Mouse (Mus musculus): ENCODE results near the gene Smg1. TPM values are rescaled to one million over a fixed set of nuclear protein-coding genes. Genes with fewer than 3 reads are reported as not detected.

Smg1 gene
- polyA plus RNA-seq, 1 experiment from 2014 or later, result 21.8 TPM

GRCm38 (mm10) chr7:118242911-118243412 lies 508 bp downstream of the Smg1 start:
- Histone ChIP-seq H3K9me3 (no peaks in the 10 kb centered on the region), H3K36me3 (replicated peaks) (no peaks in the 10 kb centered on the region), H3K27ac (replicated peaks) (peak overlapping the region; percentile 94), H3K27me3 (replicated peaks; ENCODE audit: low read depth, poor library complexity, severe bottlenecking) (no peaks in the 10 kb centered on the region), H3K4me1 (peaks cover 15% of the 10 kb centered on the region), H3K4me3 (peak overlapping the region; percentile 94)
- WGBS, result under 1% methylated on average over 50 of the region's 50 CpGs
- DNase-seq (ENCODE audit: low spot score), result peak; percentile 75

GRCm38 (mm10) chr7:118242309-118242708 lies 1.2 kb downstream of the Smg1 start:
- Histone ChIP-seq H3K9me3 (no peaks in the 10 kb centered on the region), H3K4me3 (peak overlapping the region; percentile 94), H3K27me3 (replicated peaks; ENCODE audit: low read depth, poor library complexity, severe bottlenecking) (no peaks in the 10 kb centered on the region), H3K36me3 (replicated peaks) (no peaks in the 10 kb centered on the region), H3K4me1 (peaks cover 15% of the 10 kb centered on the region), H3K27ac (replicated peaks) (peak overlapping the region; percentile 94)
- DNase-seq (ENCODE audit: low spot score), result no peak
- 32% methylated on average over 6 of the region's 6 CpGs for WGBS

GRCm38 (mm10) chr7:118240402-118240801 lies 3.1 kb downstream of the Smg1 start:
- no peak overlapping the region for H3K27ac ChIP-seq (replicated peaks)
- DNase-seq (ENCODE audit: low spot score), result no peak
- no peaks in the 10 kb centered on the region for H3K36me3 ChIP-seq (replicated peaks)
- H3K4me1 ChIP-seq, result peaks cover 15% of the 10 kb centered on the region
- H3K27me3 ChIP-seq (replicated peaks; ENCODE audit: low read depth, poor library complexity, severe bottlenecking), result no peaks in the 10 kb centered on the region
- no peaks in the 10 kb centered on the region for H3K9me3 ChIP-seq
- H3K4me3 ChIP-seq, result no peak overlapping the region

GRCm38 (mm10) chr7:118239996-118240395 lies 3.5 kb downstream of the Smg1 start:
- H3K36me3 ChIP-seq (replicated peaks), result no peaks in the 10 kb centered on the region
- H3K4me3 ChIP-seq, result no peak overlapping the region
- no peaks in the 10 kb centered on the region for H3K9me3 ChIP-seq
- peaks cover 15% of the 10 kb centered on the region for H3K4me1 ChIP-seq
- H3K27me3 ChIP-seq (replicated peaks; ENCODE audit: low read depth, poor library complexity, severe bottlenecking), result no peaks in the 10 kb centered on the region
- H3K27ac ChIP-seq (replicated peaks), result no peak overlapping the region
- WGBS, result 92% methylated on average over 5 of the region's 5 CpGs
- DNase-seq (ENCODE audit: low spot score), result no peak

GRCm38 (mm10) chr7:118236949-118237348 lies 6.5 kb downstream of the Smg1 start:
- no peaks in the 10 kb centered on the region for H3K9me3 ChIP-seq

GRCm38 (mm10) chr7:118234236-118234635 lies 9.2 kb downstream of the Smg1 start:
- DNase-seq (ENCODE audit: low spot score), result no peak
- WGBS, result 97% methylated on average over 1 of the region's 1 CpGs
- no peaks in the 10 kb centered on the region for H3K9me3 ChIP-seq
- no peak overlapping the region for H3K27ac ChIP-seq (replicated peaks)
- H3K4me3 ChIP-seq, result no peak overlapping the region
- H3K36me3 ChIP-seq (replicated peaks), result no peaks in the 10 kb centered on the region
- no peaks in the 10 kb centered on the region for H3K27me3 ChIP-seq (replicated peaks; ENCODE audit: low read depth, poor library complexity, severe bottlenecking)
- no peaks in the 10 kb centered on the region for H3K4me1 ChIP-seq

More at GRCm38 (mm10) chr7:118236949-118237348, 6.5 kb downstream of the Smg1 start:
- no peak for DNase-seq (ENCODE audit: low spot score)
- H3K27me3 ChIP-seq (replicated peaks; ENCODE audit: low read depth, poor library complexity, severe bottlenecking), result no peaks in the 10 kb centered on the region
- no peaks in the 10 kb centered on the region for H3K36me3 ChIP-seq (replicated peaks)
- H3K27ac ChIP-seq (replicated peaks), result no peak overlapping the region
- H3K4me1 ChIP-seq, result peaks cover 6% of the 10 kb centered on the region
- no peak overlapping the region for H3K4me3 ChIP-seq

GRCm38 (mm10) chr7:118232613-118233012 lies 10.9 kb downstream of the Smg1 start:
- no peak for DNase-seq (ENCODE audit: low spot score)
- Histone ChIP-seq H3K27me3 (replicated peaks; ENCODE audit: low read depth, poor library complexity, severe bottlenecking) (no peaks in the 10 kb centered on the region), H3K4me3 (no peak overlapping the region), H3K9me3 (no peaks in the 10 kb centered on the region), H3K36me3 (replicated peaks) (0 out of 2 replicates have a peak, but pooled peaks cover 2% of the 10 kb centered on the region), H3K4me1 (no peaks in the 10 kb centered on the region), H3K27ac (replicated peaks) (no peak overlapping the region)

GRCm38 (mm10) chr7:118219777-118220176 lies 23.7 kb downstream of the Smg1 start:
- Histone ChIP-seq H3K36me3 (replicated peaks) (peaks cover 18% of the 10 kb centered on the region), H3K4me1 (no peaks in the 10 kb centered on the region), H3K27me3 (replicated peaks; ENCODE audit: low read depth, poor library complexity, severe bottlenecking) (no peaks in the 10 kb centered on the region), H3K4me3 (no peak overlapping the region), H3K9me3 (peaks cover 5% of the 10 kb centered on the region; the same call in 1 of the 2 replicates), H3K27ac (replicated peaks) (no peak overlapping the region)
- no peak for DNase-seq (ENCODE audit: low spot score)
- 94% methylated on average over 2 of the region's 2 CpGs for WGBS

GRCm38 (mm10) chr7:118206396-118206795 lies 37.1 kb downstream of the Smg1 start:
- Histone ChIP-seq H3K36me3 (replicated peaks) (peaks cover 74% of the 10 kb centered on the region), H3K9me3 (no peaks in the 10 kb centered on the region), H3K4me3 (no peak overlapping the region), H3K27me3 (replicated peaks; ENCODE audit: low read depth, poor library complexity, severe bottlenecking) (no peaks in the 10 kb centered on the region), H3K4me1 (no peaks in the 10 kb centered on the region), H3K27ac (replicated peaks) (no peak overlapping the region)
- whole genome bisulfite sequencing, result 94% methylated on average over 2 of the region's 2 CpGs
- no peak for DNase-seq (ENCODE audit: low spot score)

- DNase-seq (ENCODE audit: low spot score), result no peak
- Histone ChIP-seq H3K4me1 (no peaks in the 10 kb centered on the region), H3K27ac (replicated peaks) (no peak overlapping the region), H3K4me3 (no peak overlapping the region), H3K36me3 (replicated peaks) (peaks cover 80% of the 10 kb centered on the region), H3K27me3 (replicated peaks; ENCODE audit: low read depth, poor library complexity, severe bottlenecking) (no peaks in the 10 kb centered on the region), H3K9me3 (no peaks in the 10 kb centered on the region)
- WGBS, result 78% methylated on average over 4 of the region's 4 CpGs
Observed at GRCm38 (mm10) chr7:118195756-118196155, 47.7 kb downstream of the Smg1 start.

- no peak overlapping the region for H3K27ac ChIP-seq (replicated peaks)
- H3K27me3 ChIP-seq (replicated peaks; ENCODE audit: low read depth, poor library complexity, severe bottlenecking), result no peaks in the 10 kb centered on the region
- 90% methylated on average over 4 of the region's 4 CpGs for WGBS
- H3K9me3 ChIP-seq, result no peaks in the 10 kb centered on the region
- H3K36me3 ChIP-seq (replicated peaks), result peaks cover 88% of the 10 kb centered on the region
- no peaks in the 10 kb centered on the region for H3K4me1 ChIP-seq
- no peak overlapping the region for H3K4me3 ChIP-seq
- DNase-seq (ENCODE audit: low spot score), result no peak
Observed at GRCm38 (mm10) chr7:118185878-118186277, 57.6 kb downstream of the Smg1 start.

- no peak overlapping the region for H3K4me3 ChIP-seq
- 89% methylated on average over 1 of the region's 1 CpGs for WGBS
- no peaks in the 10 kb centered on the region for H3K27me3 ChIP-seq (replicated peaks; ENCODE audit: low read depth, poor library complexity, severe bottlenecking)
- H3K36me3 ChIP-seq (replicated peaks), result peaks cover 88% of the 10 kb centered on the region
- DNase-seq (ENCODE audit: low spot score), result no peak
- no peaks in the 10 kb centered on the region for H3K4me1 ChIP-seq
- H3K27ac ChIP-seq (replicated peaks), result no peak overlapping the region
- no peaks in the 10 kb centered on the region for H3K9me3 ChIP-seq
Observed at GRCm38 (mm10) chr7:118184604-118185003, 58.9 kb downstream of the Smg1 start.

GRCm38 (mm10) chr7:118181123-118181522 lies 62.3 kb downstream of the Smg1 start:
- Histone ChIP-seq H3K9me3 (no peaks in the 10 kb centered on the region), H3K4me3 (no peak overlapping the region), H3K27me3 (replicated peaks; ENCODE audit: low read depth, poor library complexity, severe bottlenecking) (no peaks in the 10 kb centered on the region), H3K4me1 (no peaks in the 10 kb centered on the region), H3K27ac (replicated peaks) (no peak overlapping the region), H3K36me3 (replicated peaks) (peaks cover 93% of the 10 kb centered on the region)
- WGBS, result 92% methylated on average over 3 of the region's 3 CpGs
- no peak for DNase-seq (ENCODE audit: low spot score)

- no peaks in the 10 kb centered on the region for H3K4me1 ChIP-seq
- H3K36me3 ChIP-seq (replicated peaks), result peaks cover 90% of the 10 kb centered on the region
- no peak overlapping the region for H3K27ac ChIP-seq (replicated peaks)
- no peak for DNase-seq (ENCODE audit: low spot score)
- WGBS, result 82% methylated on average over 3 of the region's 3 CpGs
- no peaks in the 10 kb centered on the region for H3K27me3 ChIP-seq (replicated peaks; ENCODE audit: low read depth, poor library complexity, severe bottlenecking)
- H3K9me3 ChIP-seq, result no peaks in the 10 kb centered on the region
- no peak overlapping the region for H3K4me3 ChIP-seq
Observed at GRCm38 (mm10) chr7:118179782-118180181, 63.7 kb downstream of the Smg1 start.
